Mouse (Mus musculus) heart, embryonic 11.5 days (tissue): Measurements from ENCODE around the gene Hist1h1d. TPM values are rescaled to one million over a fixed set of nuclear protein-coding genes. Genes with fewer than 3 reads are reported as not detected.
A peak's percentile ranks its signal among the peaks of the same experiment; 100 is the strongest.

ENCODE experiments used
- ATAC-seq: fragments of 200-750 bp; cut with Nextera tagmentation; replicated peaks from 2 replicates; pipeline ENCODE4 v1.8.0; 2017; ENCODE audit warnings: moderate library complexity; ENCODE audit not compliant: insufficient number of reproducible peaks, low FRiP score, low TSS enrichment
- H3K27ac ChIP-seq: fragments of 300-500 bp; sonication (generic); 2 replicates; pipeline ENCODE4 v1.5.1; 2014; ENCODE audit warnings: mild to moderate bottlenecking, low read depth, low read length
- H3K27me3 ChIP-seq: fragments of 300-500 bp; sonication (generic); 2 replicates; pipeline ENCODE4 v1.6.1; 2014; ENCODE audit warnings: mild to moderate bottlenecking, low read length, mixed read lengths; ENCODE audit not compliant: control insufficient read depth, insufficient read depth
- H3K36me3 ChIP-seq: fragments of 300-500 bp; sonication (generic); 2 replicates; pipeline ENCODE4 v1.6.1; 2014; ENCODE audit warnings: mild to moderate bottlenecking, low read length, moderate library complexity, mixed read lengths; ENCODE audit not compliant: control insufficient read depth, insufficient read depth
- H3K4me1 ChIP-seq: fragments of 300-500 bp; sonication (generic); 2 replicates; pipeline ENCODE4 v1.6.1; 2014; ENCODE audit warnings: low read length; ENCODE audit not compliant: control insufficient read depth, insufficient read depth
- H3K4me2 ChIP-seq: fragments of 300-500 bp; sonication (generic); 2 replicates; pipeline ENCODE4 v1.6.1; 2014; ENCODE audit warnings: mild to moderate bottlenecking, moderate library complexity
- H3K4me3 ChIP-seq: fragments of 300-500 bp; sonication (generic); 2 replicates; pipeline ENCODE4 v1.5.1; 2014; ENCODE audit warnings: low read depth, low read length
- H3K9ac ChIP-seq: fragments of 300-500 bp; sonication (generic); 2 replicates; pipeline ENCODE4 v1.6.1; 2014; ENCODE audit warnings: mild to moderate bottlenecking, low read depth, low read length, moderate library complexity
- H3K9me3 ChIP-seq: fragments of 300-500 bp; sonication (generic); replicated peaks from 2 replicates; pipeline ENCODE4 v1.6.1; 2016; ENCODE audit warnings: low read length; ENCODE audit not compliant: control insufficient read depth
- WGBS: fragments of 180-500 bp; shearing (Covaris S2); extraction: QIAGEN DNeasy Blood & Tissue Kit; methylation state at CpG from one replicate; pipeline ENCODE4 v1.1.7; 2014; ENCODE audit not compliant: insufficient replicate concordance; 5-methylcytosine and 5-hydroxymethylcytosine counted together
- polyA plus RNA-seq: library from polyadenylated mRNA; unstranded; fragments of >200 nt; fragmentation: Nextera tagmentation; extraction: Ambion mirVana; gene quantifications from 2 replicates; pipeline ENCODE4 v1.2.1, GENCODE M21; 2014

Hist1h1d gene
- polyA plus RNA-seq, 1 experiment from 2014 or later = 0.27 TPM

GRCm38 (mm10) chr13:23524654-23525053, 28.4 kb upstream of the Hist1h1d start:
- Histone ChIP-seq H3K27ac (no peak overlapping the region), H3K9ac (no peak overlapping the region), H3K4me2 (peak overlapping the region; percentile 37), H3K4me1 (peaks cover 6% of the 10 kb centered on the region), H3K36me3 (no peaks in the 10 kb centered on the region), H3K9me3 (no peaks in the 10 kb centered on the region), H3K27me3 (no peaks in the 10 kb centered on the region), H3K4me3 (no peak overlapping the region)
- 12% methylated on average over 5 of the region's 5 CpGs for WGBS
- no peak for ATAC-seq

- no peak for ATAC-seq
- Histone ChIP-seq H3K4me2 (peak overlapping the region; percentile 68), H3K4me3 (peak overlapping the region; percentile 56), H3K36me3 (no peaks in the 10 kb centered on the region), H3K4me1 (peaks cover 6% of the 10 kb centered on the region), H3K9me3 (no peaks in the 10 kb centered on the region), H3K27me3 (no peaks in the 10 kb centered on the region), H3K9ac (peak overlapping the region; percentile 61), H3K27ac (no peak overlapping the region)
- under 1% methylated on average over 10 of the region's 10 CpGs for WGBS
Observed at GRCm38 (mm10) chr13:23525901-23526300, 27.2 kb upstream of the Hist1h1d start.

- under 1% methylated on average over 17 of the region's 17 CpGs for WGBS
- Histone ChIP-seq H3K4me2 (peak overlapping the region; percentile 68), H3K9ac (peak overlapping the region; percentile 61), H3K4me1 (peaks cover 6% of the 10 kb centered on the region), H3K27ac (no peak overlapping the region), H3K27me3 (no peaks in the 10 kb centered on the region), H3K9me3 (no peaks in the 10 kb centered on the region), H3K4me3 (peak overlapping the region; percentile 56), H3K36me3 (no peaks in the 10 kb centered on the region)
- ATAC-seq = 0 out of 2 replicates have a peak, but pooled peaks have one; percentile 31
Observed at GRCm38 (mm10) chr13:23526312-23526711, 26.8 kb upstream of the Hist1h1d start.

- no peak overlapping the region for H3K4me3 ChIP-seq
- 84% methylated on average over 5 of the region's 5 CpGs for WGBS
- no peak overlapping the region for H3K9ac ChIP-seq
- H3K4me1 ChIP-seq = peaks cover 12% of the 10 kb centered on the region
- H3K4me2 ChIP-seq = peak overlapping the region; percentile 33; the same call in 1 of the 2 replicates
- H3K27ac ChIP-seq = no peak overlapping the region
- no peaks in the 10 kb centered on the region for H3K9me3 ChIP-seq
- ATAC-seq = no peak
- no peaks in the 10 kb centered on the region for H3K27me3 ChIP-seq
- no peaks in the 10 kb centered on the region for H3K36me3 ChIP-seq
Observed at GRCm38 (mm10) chr13:23529005-23529404, 24.1 kb upstream of the Hist1h1d start.

DNA sequence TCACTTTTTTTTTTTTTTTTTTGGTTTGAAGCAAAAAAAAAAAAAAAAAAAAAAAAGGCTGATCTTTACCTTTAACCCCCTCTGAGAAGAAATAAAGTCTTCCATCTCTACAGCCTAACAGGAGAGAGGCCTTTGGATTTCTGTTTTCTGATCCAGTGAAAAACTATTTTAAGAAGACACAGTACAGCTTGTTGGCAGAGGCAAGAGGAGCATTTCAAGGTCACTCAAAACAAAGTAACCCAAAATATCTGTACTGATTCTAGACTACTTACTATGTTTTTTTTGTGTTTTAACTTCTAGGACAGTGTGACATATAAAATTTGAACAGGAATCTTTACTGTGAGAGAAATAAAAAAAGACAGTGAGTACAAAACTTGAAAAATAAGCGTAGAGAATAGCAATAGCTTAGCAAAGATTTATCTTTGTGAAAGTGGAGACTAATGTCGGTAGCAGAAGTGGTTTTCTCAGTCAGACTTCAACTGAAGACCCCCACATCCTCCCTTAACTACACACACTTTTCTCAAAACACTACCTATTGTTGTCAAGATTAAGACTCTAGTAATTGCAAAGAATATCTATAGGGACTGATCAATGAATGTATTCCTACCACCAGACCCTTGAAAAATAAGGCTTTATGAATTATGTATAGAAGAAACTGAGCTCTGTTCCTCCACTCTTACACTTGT, 23.4 kb upstream of the Hist1h1d start:
- 27% methylated on average over 2 of the region's 2 CpGs for WGBS
- Histone ChIP-seq H3K36me3 (no peaks in the 10 kb centered on the region), H3K4me3 (peak overlapping the region; percentile 57), H3K4me2 (peak overlapping the region; percentile 65), H3K9ac (peak overlapping the region; percentile 90), H3K27ac (peak overlapping the region; percentile 98), H3K27me3 (no peaks in the 10 kb centered on the region), H3K4me1 (peaks cover 14% of the 10 kb centered on the region), H3K9me3 (no peaks in the 10 kb centered on the region)
- no peak for ATAC-seq

DNA sequence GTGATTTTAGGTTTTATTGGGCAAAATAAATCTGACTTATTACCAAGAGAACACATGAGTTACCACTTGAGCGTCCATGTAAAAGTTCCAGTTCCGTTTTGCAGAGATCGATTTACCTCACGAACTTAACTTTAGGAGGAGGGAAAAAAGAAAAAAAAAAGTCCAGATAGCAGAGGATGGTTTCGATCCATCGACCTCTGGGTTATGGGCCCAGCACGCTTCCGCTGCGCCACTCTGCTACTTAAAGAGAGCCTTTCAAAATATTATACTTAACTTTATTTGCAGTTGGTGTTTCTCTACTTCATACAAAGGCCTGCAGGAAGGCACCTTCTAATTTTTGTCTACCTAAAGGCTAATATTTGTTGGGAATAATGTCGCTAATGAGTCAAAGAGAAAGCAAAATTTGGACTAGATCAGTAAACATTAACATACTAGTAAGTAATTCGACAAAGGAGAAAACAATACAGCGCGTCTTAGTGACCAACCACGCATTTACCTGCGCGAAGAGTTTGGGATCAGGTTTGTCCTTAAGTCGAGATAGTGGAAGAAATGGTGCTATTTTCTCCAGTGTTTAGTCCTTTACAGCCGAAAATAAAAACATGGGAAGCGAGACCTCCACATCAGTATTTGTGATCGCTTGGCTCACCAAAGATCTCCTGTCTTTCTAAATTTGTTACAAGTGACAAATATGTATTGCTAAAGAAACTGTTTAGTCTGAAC, 22.7 kb upstream of the Hist1h1d start:
- Histone ChIP-seq H3K4me3 (peak overlapping the region; percentile 57), H3K9ac (peak overlapping the region; percentile 90), H3K36me3 (no peaks in the 10 kb centered on the region), H3K27me3 (no peaks in the 10 kb centered on the region), H3K27ac (peak overlapping the region; percentile 98), H3K4me2 (peak overlapping the region; percentile 65), H3K4me1 (peaks cover 12% of the 10 kb centered on the region), H3K9me3 (no peaks in the 10 kb centered on the region)
- under 1% methylated on average over 20 of the region's 20 CpGs for WGBS
- no peak for ATAC-seq

- under 1% methylated on average over 55 of the region's 70 CpGs for WGBS
- H3K9ac ChIP-seq = peak within 1 kb of the TSS; percentile 90
- no peaks in the 10 kb centered on the region for H3K36me3 ChIP-seq
- peak within 1 kb of the TSS; percentile 65 for H3K4me2 ChIP-seq
- H3K4me3 ChIP-seq = peak within 1 kb of the TSS; percentile 57
- H3K27ac ChIP-seq = peak within 1 kb of the TSS; percentile 98
- no peaks in the 10 kb centered on the region for H3K9me3 ChIP-seq
- no peaks in the 10 kb centered on the region for H3K27me3 ChIP-seq
- peaks cover 12% of the 10 kb centered on the region for H3K4me1 ChIP-seq
- ATAC-seq = peak; percentile 81
Observed at GRCm38 (mm10) chr13:23530901-23531875, 21.9 kb upstream of the Hist1h1d start, which contains the start of gene Hist1h4h. TSS of gene Hist1h4h (plus strand) at chr13:23531050.
